Mouse (Mus musculus): Measurements from ENCODE around the gene Tbc1d16. TPM values are rescaled to one million over a fixed set of nuclear protein-coding genes. Genes with fewer than 3 reads are reported as not detected.

Gene Tbc1d16
- polyA plus RNA-seq, 1 experiment from 2014 or later, result 13.6 TPM

- H3K4me3 ChIP-seq (replicated peaks; ENCODE audit: low read length), result no peak overlapping the region
- WGBS, result 68% methylated on average over 26 of the region's 27 CpGs
- H3K4me1 ChIP-seq (ENCODE audit: control insufficient read depth, insufficient read depth, low read length), result no peaks in the 10 kb centered on the region; the same call in 1 of the 2 replicates
- no peaks in the 10 kb centered on the region for H3K9me3 ChIP-seq (replicated peaks; ENCODE audit: control insufficient read depth, low read length)
- no peak overlapping the region for H3K4me2 ChIP-seq (ENCODE audit: low read depth, low read length)
- no peaks in the 10 kb centered on the region for H3K27me3 ChIP-seq (ENCODE audit: control insufficient read depth, insufficient read depth, low read length)
- ATAC-seq (ENCODE audit: insufficient read depth, low FRiP score), result no peak
- 0 out of 2 replicates have a peak, but pooled peaks cover 3% of the 10 kb centered on the region for H3K36me3 ChIP-seq (ENCODE audit: control insufficient read depth, insufficient read depth, low read length)
- H3K9ac ChIP-seq (ENCODE audit: low read length), result no peak overlapping the region
- H3K27ac ChIP-seq (ENCODE audit: low read length), result no peak overlapping the region
Measured at GRCm38 (mm10) chr11:119176389-119177179, 51.7 kb downstream of the Tbc1d16 start.

- no peaks in the 10 kb centered on the region for H3K9me3 ChIP-seq (replicated peaks; ENCODE audit: control insufficient read depth, low read length)
- no peak for ATAC-seq (ENCODE audit: insufficient read depth, low FRiP score)
- no peak overlapping the region for H3K9ac ChIP-seq (ENCODE audit: low read length)
- H3K36me3 ChIP-seq (ENCODE audit: control insufficient read depth, insufficient read depth, low read length), result no peaks in the 10 kb centered on the region
- H3K4me1 ChIP-seq (ENCODE audit: control insufficient read depth, insufficient read depth, low read length), result no peaks in the 10 kb centered on the region; the same call in 1 of the 2 replicates
- WGBS, result 87% methylated on average over 7 of the region's 7 CpGs
- H3K27me3 ChIP-seq (ENCODE audit: control insufficient read depth, insufficient read depth, low read length), result no peaks in the 10 kb centered on the region
- no peak overlapping the region for H3K27ac ChIP-seq (ENCODE audit: low read length)
- no peak overlapping the region for H3K4me3 ChIP-seq (replicated peaks; ENCODE audit: low read length)
- H3K4me2 ChIP-seq (ENCODE audit: low read depth, low read length), result no peak overlapping the region
Measured at GRCm38 (mm10) chr11:119171588-119171987, 56.7 kb downstream of the Tbc1d16 start.

- Histone ChIP-seq H3K27me3 (ENCODE audit: control insufficient read depth, insufficient read depth, low read length) (no peaks in the 10 kb centered on the region), H3K9ac (ENCODE audit: low read length) (no peak overlapping the region), H3K9me3 (replicated peaks; ENCODE audit: control insufficient read depth, low read length) (no peaks in the 10 kb centered on the region), H3K36me3 (ENCODE audit: control insufficient read depth, insufficient read depth, low read length) (no peaks in the 10 kb centered on the region), H3K4me1 (ENCODE audit: control insufficient read depth, insufficient read depth, low read length) (no peaks in the 10 kb centered on the region; the same call in 1 of the 2 replicates), H3K27ac (ENCODE audit: low read length) (no peak overlapping the region), H3K4me3 (replicated peaks; ENCODE audit: low read length) (no peak overlapping the region), H3K4me2 (ENCODE audit: low read depth, low read length) (no peak overlapping the region)
- ATAC-seq (ENCODE audit: insufficient read depth, low FRiP score), result no peak
- WGBS, result 90% methylated on average over 1 of the region's 1 CpGs
Measured at GRCm38 (mm10) chr11:119168851-119169250, 59.4 kb downstream of the Tbc1d16 start.

GRCm38 (mm10) chr11:119165995-119166394 is 62.3 kb downstream of the Tbc1d16 start:
- no peaks in the 10 kb centered on the region for H3K36me3 ChIP-seq (ENCODE audit: control insufficient read depth, insufficient read depth, low read length)
- H3K27ac ChIP-seq (ENCODE audit: low read length), result no peak overlapping the region
- H3K27me3 ChIP-seq (ENCODE audit: control insufficient read depth, insufficient read depth, low read length), result no peaks in the 10 kb centered on the region
- H3K4me2 ChIP-seq (ENCODE audit: low read depth, low read length), result no peak overlapping the region
- no peak for ATAC-seq (ENCODE audit: insufficient read depth, low FRiP score)
- 68% methylated on average over 10 of the region's 10 CpGs for WGBS
- no peaks in the 10 kb centered on the region for H3K9me3 ChIP-seq (replicated peaks; ENCODE audit: control insufficient read depth, low read length)
- H3K9ac ChIP-seq (ENCODE audit: low read length), result no peak overlapping the region
- H3K4me3 ChIP-seq (replicated peaks; ENCODE audit: low read length), result no peak overlapping the region
- H3K4me1 ChIP-seq (ENCODE audit: control insufficient read depth, insufficient read depth, low read length), result no peaks in the 10 kb centered on the region

- no peak overlapping the region for H3K4me2 ChIP-seq (ENCODE audit: low read depth, low read length)
- no peak for ATAC-seq (ENCODE audit: insufficient read depth, low FRiP score)
- H3K4me1 ChIP-seq (ENCODE audit: control insufficient read depth, insufficient read depth, low read length), result peaks cover 11% of the 10 kb centered on the region
- no peaks in the 10 kb centered on the region for H3K27me3 ChIP-seq (ENCODE audit: control insufficient read depth, insufficient read depth, low read length)
- no peak overlapping the region for H3K4me3 ChIP-seq (replicated peaks; ENCODE audit: low read length)
- no peak overlapping the region for H3K27ac ChIP-seq (ENCODE audit: low read length)
- 91% methylated on average over 7 of the region's 7 CpGs for WGBS
- no peaks in the 10 kb centered on the region for H3K9me3 ChIP-seq (replicated peaks; ENCODE audit: control insufficient read depth, low read length)
- no peak overlapping the region for H3K9ac ChIP-seq (ENCODE audit: low read length)
- H3K36me3 ChIP-seq (ENCODE audit: control insufficient read depth, insufficient read depth, low read length), result no peaks in the 10 kb centered on the region
Measured at GRCm38 (mm10) chr11:119164375-119164774, 63.9 kb downstream of the Tbc1d16 start.

- no peak for ATAC-seq (ENCODE audit: insufficient read depth, low FRiP score)
- Histone ChIP-seq H3K9ac (ENCODE audit: low read length) (no peak overlapping the region), H3K4me2 (ENCODE audit: low read depth, low read length) (no peak overlapping the region), H3K9me3 (replicated peaks; ENCODE audit: control insufficient read depth, low read length) (no peaks in the 10 kb centered on the region), H3K27me3 (ENCODE audit: control insufficient read depth, insufficient read depth, low read length) (no peaks in the 10 kb centered on the region), H3K4me1 (ENCODE audit: control insufficient read depth, insufficient read depth, low read length) (peaks cover 11% of the 10 kb centered on the region), H3K36me3 (ENCODE audit: control insufficient read depth, insufficient read depth, low read length) (no peaks in the 10 kb centered on the region), H3K4me3 (replicated peaks; ENCODE audit: low read length) (no peak overlapping the region), H3K27ac (ENCODE audit: low read length) (no peak overlapping the region)
- 88% methylated on average over 7 of the region's 7 CpGs for WGBS
Measured at GRCm38 (mm10) chr11:119163734-119163992, 64.6 kb downstream of the Tbc1d16 start.

- WGBS, result 56% methylated on average over 22 of the region's 22 CpGs
- Histone ChIP-seq H3K4me1 (ENCODE audit: control insufficient read depth, insufficient read depth, low read length) (peaks cover 11% of the 10 kb centered on the region), H3K27me3 (ENCODE audit: control insufficient read depth, insufficient read depth, low read length) (no peaks in the 10 kb centered on the region), H3K9ac (ENCODE audit: low read length) (no peak overlapping the region), H3K36me3 (ENCODE audit: control insufficient read depth, insufficient read depth, low read length) (no peaks in the 10 kb centered on the region), H3K4me3 (replicated peaks; ENCODE audit: low read length) (no peak overlapping the region), H3K27ac (ENCODE audit: low read length) (peak overlapping the region; percentile 55), H3K9me3 (replicated peaks; ENCODE audit: control insufficient read depth, low read length) (no peaks in the 10 kb centered on the region), H3K4me2 (ENCODE audit: low read depth, low read length) (peak overlapping the region; percentile 28; the same call in 1 of the 2 replicates)
- ATAC-seq (ENCODE audit: insufficient read depth, low FRiP score), result peak; percentile 42; the same call in 1 of the 2 replicates
Measured at GRCm38 (mm10) chr11:119162959-119163733, 65.2 kb downstream of the Tbc1d16 start.

- no peak overlapping the region for H3K9ac ChIP-seq (ENCODE audit: low read length)
- no peak overlapping the region for H3K4me3 ChIP-seq (replicated peaks; ENCODE audit: low read length)
- 73% methylated on average over 2 of the region's 2 CpGs for WGBS
- H3K27ac ChIP-seq (ENCODE audit: low read length), result no peak overlapping the region
- no peaks in the 10 kb centered on the region for H3K36me3 ChIP-seq (ENCODE audit: control insufficient read depth, insufficient read depth, low read length)
- no peak for ATAC-seq (ENCODE audit: insufficient read depth, low FRiP score)
- no peaks in the 10 kb centered on the region for H3K27me3 ChIP-seq (ENCODE audit: control insufficient read depth, insufficient read depth, low read length)
- no peak overlapping the region for H3K4me2 ChIP-seq (ENCODE audit: low read depth, low read length)
- H3K4me1 ChIP-seq (ENCODE audit: control insufficient read depth, insufficient read depth, low read length), result peaks cover 11% of the 10 kb centered on the region
- no peaks in the 10 kb centered on the region for H3K9me3 ChIP-seq (replicated peaks; ENCODE audit: control insufficient read depth, low read length)
Measured at GRCm38 (mm10) chr11:119161665-119162064, 66.6 kb downstream of the Tbc1d16 start.

GRCm38 (mm10) chr11:119160050-119160449 is 68.2 kb downstream of the Tbc1d16 start:
- WGBS, result 89% methylated on average over 5 of the region's 5 CpGs
- Histone ChIP-seq H3K27ac (ENCODE audit: low read length) (no peak overlapping the region), H3K9ac (ENCODE audit: low read length) (no peak overlapping the region), H3K36me3 (ENCODE audit: control insufficient read depth, insufficient read depth, low read length) (no peaks in the 10 kb centered on the region), H3K4me3 (replicated peaks; ENCODE audit: low read length) (no peak overlapping the region), H3K4me2 (ENCODE audit: low read depth, low read length) (no peak overlapping the region), H3K27me3 (ENCODE audit: control insufficient read depth, insufficient read depth, low read length) (no peaks in the 10 kb centered on the region), H3K4me1 (ENCODE audit: control insufficient read depth, insufficient read depth, low read length) (peaks cover 11% of the 10 kb centered on the region), H3K9me3 (replicated peaks; ENCODE audit: control insufficient read depth, low read length) (no peaks in the 10 kb centered on the region)
- ATAC-seq (ENCODE audit: insufficient read depth, low FRiP score), result no peak
